19 mouse cellular contexts compared by ENCODE assay signal in the genomic region with DNA sequence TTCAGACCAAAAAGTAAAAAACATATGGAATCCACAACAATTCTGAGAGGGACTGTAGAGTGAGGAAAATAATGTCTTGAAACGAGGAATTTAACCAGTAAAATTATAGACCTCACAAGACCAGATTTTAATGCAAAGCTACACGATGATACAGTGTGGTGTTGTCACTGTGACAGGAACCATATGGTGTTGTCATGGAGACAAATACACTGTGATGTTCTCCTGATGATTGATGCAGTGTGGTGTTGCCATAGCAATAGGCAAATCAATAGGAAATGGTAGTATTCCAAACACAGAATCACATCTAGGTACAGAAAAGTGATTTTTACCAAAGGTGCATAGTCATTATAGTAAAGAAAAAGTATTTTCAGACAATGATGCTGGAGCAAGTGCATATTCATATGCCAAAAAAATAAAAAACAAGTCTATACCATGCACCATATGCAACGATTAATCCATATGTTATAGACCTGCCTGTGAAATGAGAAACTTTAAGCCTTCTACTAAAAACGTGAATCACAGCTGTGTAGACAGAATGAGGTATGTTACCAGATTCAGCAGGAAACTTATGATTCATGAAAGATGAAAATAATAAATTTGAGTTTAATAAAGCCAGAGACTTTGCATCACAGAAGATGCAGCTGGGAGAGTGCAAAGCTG.
DNase-seq lines count a peak whose midpoint lies in the region; ATAC-seq and TF ChIP-seq lines count a peak whose summit lies in the region.
"Had no signal": no experiment of that assay in that cellular context is flagged by ENCODE, and none has a peak within 500 bp of the region (broad histone marks: within the 10 kb centered on the region; RNA-seq: fewer than 3 reads in every experiment).

No protein-coding gene starts in this region.

- no peak overlapping the region for H3K4me3 ChIP-seq in intestine, embryonic 16.5 days (ENCODE audit: low read length)
- H3K4me3 ChIP-seq in intestine, embryonic 15.5 days (replicated peaks) = no peak overlapping the region
- no peak overlapping the region for H3K4me3 ChIP-seq in embryonic fibroblast, embryonic 13.5 days (ENCODE audit: insufficient read depth, low read length)
- H3K4me3 ChIP-seq in forebrain, embryonic 16.5 days (replicated peaks; ENCODE audit: low read length) = no peak overlapping the region
- H3K4me3 ChIP-seq in midbrain, embryonic 14.5 days (replicated peaks; ENCODE audit: low read depth, low read length) = no peak overlapping the region
- H3K4me3 ChIP-seq in heart, adult 2 months = no peak overlapping the region
- H3K4me3 ChIP-seq: embryonic facial prominence, embryonic 15.5 days; heart, embryonic 13.5 days; left cerebral cortex, adult 2 months; limb, embryonic 12.5 days; liver, embryonic 15.5 days had no signal

- intact Hi-C loops in heart, adult 2 months (cut with DNase I) = loop anchor here (1.0 kb wide), 1 partner anchor 361 kb away; no protein-coding TSS in a partner anchor

- no peak overlapping the region for H3K4me2 ChIP-seq in intestine, embryonic 16.5 days (ENCODE audit: low read depth, low read length)
- no peak overlapping the region for H3K4me2 ChIP-seq in intestine, embryonic 15.5 days (replicated peaks)
- no peak overlapping the region for H3K4me2 ChIP-seq in forebrain, embryonic 16.5 days (ENCODE audit: low read length)
- no peak overlapping the region for H3K4me2 ChIP-seq in midbrain, embryonic 14.5 days (ENCODE audit: low read length)
- H3K4me2 ChIP-seq: embryonic facial prominence, embryonic 15.5 days; heart, embryonic 13.5 days; limb, embryonic 12.5 days; liver, embryonic 15.5 days had no signal

- no peak for TF ChIP-seq EP300 in heart, adult 2 months (IDR thresholded peaks at IDR 0.05; ENCODE audit: insufficient read depth, low read depth, low read length)

- no peak overlapping the region for H3K9ac ChIP-seq in intestine, embryonic 16.5 days (ENCODE audit: low read depth, low read length)
- no peak overlapping the region for H3K9ac ChIP-seq in intestine, embryonic 15.5 days
- no peak overlapping the region for H3K9ac ChIP-seq in forebrain, embryonic 16.5 days (replicated peaks; ENCODE audit: low read depth, low read length)
- no peak overlapping the region for H3K9ac ChIP-seq in midbrain, embryonic 14.5 days (replicated peaks; ENCODE audit: low read length)
- no peak overlapping the region for H3K9ac ChIP-seq in heart, adult 2 months (ENCODE audit: low read depth, low read length)
- H3K9ac ChIP-seq: embryonic facial prominence, embryonic 15.5 days; heart, embryonic 13.5 days; limb, embryonic 12.5 days; liver, embryonic 15.5 days had no signal

- no peaks in the 10 kb centered on the region for H3K36me3 ChIP-seq in intestine, embryonic 16.5 days (ENCODE audit: control insufficient read depth, insufficient read depth, low read length)
- no peaks in the 10 kb centered on the region for H3K36me3 ChIP-seq in intestine, embryonic 15.5 days
- no peaks in the 10 kb centered on the region for H3K36me3 ChIP-seq in forebrain, embryonic 16.5 days (ENCODE audit: control insufficient read depth, insufficient read depth)
- no peaks in the 10 kb centered on the region for H3K36me3 ChIP-seq in midbrain, embryonic 14.5 days (ENCODE audit: control insufficient read depth, insufficient read depth, low read length)
- no peaks in the 10 kb centered on the region for H3K36me3 ChIP-seq in heart, adult 2 months (ENCODE audit: control insufficient read depth, insufficient read depth, low read length)
- H3K36me3 ChIP-seq: embryonic facial prominence, embryonic 15.5 days; G1E; heart, embryonic 13.5 days; limb, embryonic 12.5 days; liver, embryonic 15.5 days had no signal

- H3K27ac ChIP-seq in intestine, embryonic 16.5 days (ENCODE audit: low read length) = no peak overlapping the region
- H3K27ac ChIP-seq in intestine, embryonic 15.5 days = no peak overlapping the region
- H3K27ac ChIP-seq in embryonic fibroblast, embryonic 13.5 days (ENCODE audit: insufficient read depth, low read length) = peak overlapping the region; percentile 14; the same call in 1 of the 2 replicates
- H3K27ac ChIP-seq in forebrain, embryonic 16.5 days (ENCODE audit: low read length) = no peak overlapping the region; the same call in 1 of the 2 replicates
- no peak overlapping the region for H3K27ac ChIP-seq in midbrain, embryonic 14.5 days (replicated peaks; ENCODE audit: low read depth, low read length)
- H3K27ac ChIP-seq in heart, adult 2 months = no peak overlapping the region
- H3K27ac ChIP-seq: embryonic facial prominence, embryonic 15.5 days; heart, embryonic 13.5 days; left cerebral cortex, adult 2 months; limb, embryonic 12.5 days; liver, embryonic 15.5 days had no signal

- peak; percentile 57 for DNase-seq in midbrain, embryonic 14.5 days
- DNase-seq in right cerebral cortex, adult 2 months (ENCODE audit: low spot score in 2 of 2) = no peak
- no peak for DNase-seq in heart, adult 2 months
- DNase-seq: cerebellum, adult 11 months; gastrocnemius, postnatal 25 days; heart, postnatal 4 days; kidney, adult 9 months; lung, postnatal 36 days; right cerebral cortex, adult 18-20 months had no signal

- TF ChIP-seq CTCF in embryonic fibroblast, embryonic 13.5 days (IDR thresholded peaks at IDR 0.05; ENCODE audit: borderline replicate concordance, insufficient read depth, low read length) = no peak
- no peak for TF ChIP-seq CTCF in heart, adult 2 months (IDR thresholded peaks at IDR 0.05)

- H3K27me3 ChIP-seq in intestine, embryonic 16.5 days (replicated peaks; ENCODE audit: control insufficient read depth, insufficient read depth, low read length) = no peaks in the 10 kb centered on the region
- H3K27me3 ChIP-seq in intestine, embryonic 15.5 days (replicated peaks) = no peaks in the 10 kb centered on the region
- H3K27me3 ChIP-seq in forebrain, embryonic 16.5 days (replicated peaks; ENCODE audit: control insufficient read depth, insufficient read depth, low read length) = no peaks in the 10 kb centered on the region
- no peaks in the 10 kb centered on the region for H3K27me3 ChIP-seq in midbrain, embryonic 14.5 days (ENCODE audit: control insufficient read depth, insufficient read depth, low read length)
- no peaks in the 10 kb centered on the region for H3K27me3 ChIP-seq in heart, adult 2 months (ENCODE audit: control insufficient read depth, insufficient read depth, low read length)
- H3K27me3 ChIP-seq: embryonic facial prominence, embryonic 15.5 days; heart, embryonic 13.5 days; limb, embryonic 12.5 days; liver, embryonic 15.5 days had no signal

- 0 out of 2 replicates have a peak, but pooled peaks have one; percentile 14 for ATAC-seq in intestine, embryonic 16.5 days
- no peak for ATAC-seq in intestine, embryonic 15.5 days
- peak; percentile 95 for ATAC-seq in forebrain, embryonic 16.5 days
- no peak for ATAC-seq in midbrain, embryonic 14.5 days (ENCODE audit: low FRiP score, low TSS enrichment)

- TF ChIP-seq POLR2A in embryonic fibroblast, embryonic 13.5 days (IDR thresholded peaks at IDR 0.05; ENCODE audit: low read depth, low read length) = no peak
- no peak for TF ChIP-seq POLR2A in heart, adult 2 months (IDR thresholded peaks at IDR 0.05; ENCODE audit: insufficient read depth, low read depth, low read length)

- WGBS in intestine, embryonic 16.5 days = 42% methylated on average over 4 of the region's 4 CpGs
- WGBS in intestine, embryonic 15.5 days = 41% methylated on average over 4 of the region's 4 CpGs
- 44% methylated on average over 4 of the region's 4 CpGs for WGBS in forebrain, embryonic 16.5 days
- WGBS in midbrain, embryonic 14.5 days = 63% methylated on average over 4 of the region's 4 CpGs
- 49% methylated on average over 4 of the region's 4 CpGs for WGBS in heart, adult 2 months

- no peaks in the 10 kb centered on the region for H3K79me2 ChIP-seq in heart, adult 2 months (replicated peaks; ENCODE audit: control insufficient read depth, insufficient read depth, low read length)

- H3K4me1 ChIP-seq in intestine, embryonic 16.5 days (ENCODE audit: control insufficient read depth, insufficient read depth, low read length) = peaks cover 5% of the 10 kb centered on the region
- H3K4me1 ChIP-seq in intestine, embryonic 15.5 days (replicated peaks) = peaks cover 12% of the 10 kb centered on the region; the same call in 1 of the 2 replicates
- peaks cover 5% of the 10 kb centered on the region for H3K4me1 ChIP-seq in embryonic fibroblast, embryonic 13.5 days (ENCODE audit: control insufficient read depth, insufficient read depth, low read length)
- H3K4me1 ChIP-seq in forebrain, embryonic 16.5 days (replicated peaks; ENCODE audit: control insufficient read depth, insufficient read depth, low read length) = peaks cover 6% of the 10 kb centered on the region
- no peaks in the 10 kb centered on the region for H3K4me1 ChIP-seq in midbrain, embryonic 14.5 days (ENCODE audit: control insufficient read depth, insufficient read depth, low read length)
- no peaks in the 10 kb centered on the region for H3K4me1 ChIP-seq in heart, adult 2 months (ENCODE audit: control insufficient read depth, insufficient read depth, low read length)
- H3K4me1 ChIP-seq: limb, embryonic 12.5 days; liver, embryonic 15.5 days had no signal

- H3K9me3 ChIP-seq in intestine, embryonic 16.5 days (ENCODE audit: control insufficient read depth, low read length) = no peaks in the 10 kb centered on the region
- no peaks in the 10 kb centered on the region for H3K9me3 ChIP-seq in intestine, embryonic 15.5 days
- peaks cover 5% of the 10 kb centered on the region; the same call in 1 of the 2 replicates for H3K9me3 ChIP-seq in forebrain, embryonic 16.5 days (ENCODE audit: control insufficient read depth, low read length)
- peaks cover 10% of the 10 kb centered on the region; the same call in 1 of the 2 replicates for H3K9me3 ChIP-seq in midbrain, embryonic 14.5 days (ENCODE audit: control insufficient read depth, low read length)
- H3K9me3 ChIP-seq: embryonic facial prominence, embryonic 15.5 days; G1E; liver, embryonic 15.5 days had no signal

Comparison
In these comparisons a context has a peak if more than half of its experiments do, and no peak if none do; other contexts are left out.
1. ATAC-seq: peak in intestine, embryonic 16.5 days (single experiment) and forebrain, embryonic 16.5 days (single experiment); none in intestine, embryonic 15.5 days (single experiment) and midbrain, embryonic 14.5 days (single experiment).